Mouse (Mus musculus): ENCODE results near the gene Epo.

Gene Epo

DNA sequence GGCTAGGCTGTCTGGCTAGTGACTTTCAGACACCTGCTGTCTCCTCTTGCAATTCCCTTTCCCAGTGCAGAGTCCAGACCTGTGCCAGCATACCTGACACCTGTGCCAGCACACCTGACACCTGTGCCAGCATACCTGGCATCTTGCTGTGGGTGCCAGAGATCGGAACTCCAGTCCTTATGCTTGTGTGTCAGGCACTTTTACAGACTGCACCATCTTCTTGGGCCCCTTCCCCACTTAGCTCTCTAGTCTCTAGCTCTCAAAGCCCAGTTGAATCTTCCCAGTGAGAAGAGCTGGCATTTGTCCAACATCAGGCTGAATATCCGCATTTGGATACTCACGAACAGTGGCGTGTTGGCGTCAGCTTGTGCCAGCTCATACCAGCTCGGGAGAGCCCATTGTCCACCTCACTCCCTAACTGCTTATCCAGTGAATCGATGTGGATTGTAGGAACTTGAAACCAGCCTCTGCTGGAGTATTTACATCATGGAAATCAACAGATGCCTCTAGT, 6.3 kb upstream of the Epo start:
- DNase-seq (ENCODE audit: low spot score in 2 of 2), result peak in 1 of 2 experiments; percentile 80

DNA sequence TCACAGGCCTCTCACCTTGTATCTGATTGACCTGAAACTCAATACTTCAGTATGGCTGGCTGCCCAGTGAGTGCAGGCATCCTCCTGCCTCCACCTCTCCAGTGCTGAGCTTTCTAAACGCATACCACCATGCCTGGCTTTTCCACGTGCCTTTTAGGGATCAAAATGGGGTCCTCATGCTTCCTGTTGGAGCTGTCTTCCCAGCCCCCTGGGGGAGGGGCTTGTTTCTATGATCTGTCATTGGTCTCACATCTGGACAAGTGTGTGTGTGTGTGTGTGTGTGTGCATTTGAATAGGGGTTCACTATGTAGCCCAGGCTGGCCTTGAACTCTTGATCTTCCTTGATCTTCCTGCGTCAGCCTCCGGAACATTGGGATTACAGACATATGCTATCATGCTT, 4.4 kb upstream of the Epo start:
- DNase-seq (ENCODE audit: low spot score in 2 of 2), result no peak

DNA sequence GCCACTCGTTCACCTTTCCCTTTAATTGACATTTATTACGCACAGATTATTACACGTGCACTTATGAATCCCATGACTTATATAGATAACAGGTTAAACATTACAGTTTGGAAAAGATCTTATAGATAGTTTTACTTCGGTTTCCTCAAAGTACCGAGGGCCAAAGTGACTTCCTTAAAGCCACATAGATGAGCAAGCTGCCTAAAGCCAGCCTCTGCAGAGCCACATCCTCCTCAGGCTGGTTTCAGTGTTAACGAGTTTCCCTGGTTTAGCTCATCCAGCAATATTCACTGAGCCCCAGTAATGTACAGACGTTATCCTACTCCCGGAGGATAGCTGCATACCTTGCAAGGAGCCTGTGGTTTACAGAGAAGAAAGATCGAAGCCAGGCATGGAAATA, 2.3 kb upstream of the Epo start:
- no peak for DNase-seq (ENCODE audit: low spot score in 2 of 2)

DNA sequence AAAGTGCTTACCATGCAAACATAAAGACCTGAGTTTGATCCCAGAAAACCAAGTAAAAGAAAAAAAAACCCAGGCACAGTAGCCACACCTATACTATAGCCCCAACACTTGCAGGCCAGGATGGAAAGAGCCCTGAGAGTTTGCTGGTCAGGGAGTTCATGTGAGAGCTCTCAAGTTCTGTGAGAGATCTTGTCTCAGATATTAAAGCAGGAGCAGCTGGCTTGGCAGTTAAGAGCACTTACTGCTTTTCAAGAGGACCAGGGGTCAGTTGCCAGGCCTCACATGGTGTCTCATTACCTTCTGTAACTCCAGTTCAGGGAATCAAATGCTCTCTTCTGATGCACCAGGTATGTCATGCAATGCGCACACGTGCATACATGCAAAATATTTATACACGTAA, 1.7 kb upstream of the Epo start:
- no peak for DNase-seq (ENCODE audit: low spot score in 2 of 2)

DNA sequence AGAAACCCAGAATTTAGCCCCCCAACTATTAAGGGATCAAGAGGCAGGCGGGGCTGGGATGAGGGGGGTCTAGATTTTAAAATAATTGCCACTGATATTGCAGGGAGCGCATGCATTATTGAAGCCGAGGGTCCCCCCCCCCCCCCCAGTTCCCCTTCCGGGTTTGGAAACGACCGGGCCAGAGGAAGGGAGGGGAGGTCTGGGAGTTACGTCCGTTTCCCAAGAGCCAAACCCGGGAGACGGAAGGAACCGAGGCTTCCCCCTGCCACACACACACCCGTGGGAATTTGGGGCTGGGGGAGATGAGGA, 280 bp downstream of the Epo start:
- DNase-seq (ENCODE audit: low spot score in 2 of 2), result no peak

DNA sequence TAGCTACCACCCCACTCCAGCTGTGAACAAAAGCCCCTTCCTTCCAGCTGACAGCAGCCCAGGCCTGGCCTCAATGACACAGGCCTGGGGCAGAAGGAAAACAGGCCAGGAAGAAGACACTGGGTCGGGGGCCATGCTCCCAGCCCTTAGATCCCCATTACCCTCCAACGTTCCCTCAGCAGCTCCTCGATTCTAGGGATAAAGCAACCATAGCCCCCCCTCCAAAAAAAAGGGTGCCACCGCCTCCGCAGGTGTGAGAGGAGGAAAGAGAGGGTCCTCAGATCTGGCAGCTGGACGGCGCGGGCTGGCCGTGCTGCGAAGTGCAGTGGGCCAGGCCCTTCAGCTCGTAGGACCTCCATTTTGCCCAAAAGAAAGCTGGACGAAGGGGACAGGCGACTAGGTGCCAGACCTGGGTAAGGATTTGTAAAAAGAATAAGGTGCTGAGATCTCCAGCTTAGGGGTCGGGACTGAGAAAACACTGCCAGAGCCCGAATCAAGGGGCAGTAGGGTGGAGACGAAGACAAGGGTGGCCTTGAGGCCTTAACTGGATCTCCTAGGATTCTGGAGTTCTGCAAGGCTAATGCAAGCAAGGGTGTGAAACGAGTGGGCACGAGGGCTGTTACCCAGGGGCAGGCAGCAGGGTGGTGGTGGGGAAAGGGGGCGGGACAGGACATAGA, 773 bp downstream of the Epo start:
- DNase-seq (ENCODE audit: low spot score in 2 of 2), result peak in 1 of 2 experiments; percentile 50

DNA sequence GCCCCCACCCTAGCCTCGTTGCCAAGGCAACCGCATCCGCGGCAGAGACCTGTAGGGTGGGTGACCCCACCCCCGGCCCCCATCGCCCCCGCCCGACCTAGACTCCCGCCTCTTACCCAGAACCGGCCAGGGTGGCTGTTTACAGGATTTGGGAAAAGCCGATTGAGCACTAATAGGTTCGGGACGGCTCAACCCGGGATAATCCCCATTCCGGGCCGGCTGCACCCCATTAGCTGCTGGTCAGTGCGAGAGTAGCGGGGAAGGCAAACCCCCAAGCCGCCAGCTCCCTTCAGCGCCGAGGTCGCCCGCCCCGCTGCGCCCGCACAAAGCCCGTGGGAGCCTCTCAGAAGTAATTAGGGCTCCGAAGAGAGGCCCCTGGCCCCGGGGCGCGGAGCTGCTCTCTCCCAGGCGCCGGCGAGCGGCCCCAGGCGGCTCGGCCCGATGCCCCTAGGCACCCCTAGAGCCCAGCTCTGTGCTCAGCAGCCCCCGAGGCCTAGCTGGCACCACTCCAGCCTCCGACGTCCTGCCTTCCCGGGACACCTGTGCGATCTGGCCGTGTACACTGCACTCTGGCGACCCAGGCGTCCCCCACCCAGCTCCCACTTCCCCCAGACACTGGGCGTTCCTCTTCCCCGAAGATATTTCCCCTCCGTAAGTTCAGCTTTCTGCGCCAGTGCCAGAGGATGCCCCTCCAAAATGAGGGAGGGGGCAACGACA, 1.5 kb downstream of the Epo start:
- peak; percentile 76 to 80 for DNase-seq (ENCODE audit: low spot score in 2 of 2)

DNA sequence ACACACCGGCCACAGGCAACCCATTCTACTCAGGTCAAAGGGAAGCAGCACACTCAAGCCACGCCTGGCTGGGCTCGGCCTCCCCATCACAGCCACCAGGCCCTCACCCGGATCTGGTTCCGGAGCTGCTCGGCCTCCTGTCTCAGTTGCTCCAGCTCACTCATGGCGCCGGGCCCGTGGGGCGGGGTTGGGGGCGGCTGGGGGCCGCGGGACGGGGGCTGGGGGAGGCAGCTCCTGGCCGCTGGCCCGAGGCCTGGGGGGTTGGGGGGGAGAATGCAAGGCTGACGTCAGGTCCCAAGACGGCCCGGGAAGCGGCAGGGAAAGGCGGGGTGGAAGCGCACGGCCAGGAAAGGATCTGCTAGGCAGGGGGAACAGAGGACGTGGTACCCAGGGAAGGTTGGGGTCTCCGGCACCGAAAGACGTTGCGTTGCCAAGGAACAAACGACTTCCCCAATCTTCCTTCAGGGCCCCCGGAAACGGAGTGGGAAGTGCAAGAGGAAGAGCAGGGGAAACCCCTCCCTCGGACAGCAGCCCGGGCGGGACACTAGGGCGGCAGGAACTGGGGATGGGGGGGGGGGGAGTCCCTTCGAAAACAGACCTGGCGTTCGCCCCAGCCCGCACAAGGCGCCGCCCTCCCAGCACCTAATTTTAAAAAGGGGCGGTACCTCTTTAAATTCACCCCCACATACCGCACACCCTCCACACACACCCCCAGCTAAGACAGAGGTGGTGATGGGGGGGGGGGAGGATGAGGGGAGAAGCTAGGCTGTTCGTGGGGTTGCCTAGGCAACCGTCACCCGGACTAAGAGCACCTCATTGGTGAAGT, 2.2 kb downstream of the Epo start:
- peak; percentile 93 to 96 for DNase-seq (ENCODE audit: low spot score in 2 of 2)

DNA sequence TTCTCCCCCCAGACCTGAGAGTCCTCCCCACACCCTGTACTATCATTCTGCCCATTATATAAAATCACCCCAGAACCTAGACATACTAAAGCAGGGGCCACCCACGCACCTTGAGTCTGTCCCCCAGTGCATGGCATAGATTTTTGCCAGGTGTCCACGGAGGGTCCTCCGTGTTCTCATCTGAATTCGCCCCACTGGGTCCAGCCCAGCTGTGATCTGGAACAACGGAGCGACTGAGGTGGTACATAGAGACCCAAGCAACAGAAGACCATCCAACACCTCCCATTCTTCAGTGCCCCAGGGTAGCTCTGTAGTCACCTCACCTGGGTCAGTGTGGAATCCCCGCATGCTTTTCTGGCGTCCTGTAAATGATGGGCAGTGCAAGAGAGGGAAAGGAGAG, 3.0 kb downstream of the Epo start:
- DNase-seq (ENCODE audit: low spot score in 2 of 2), result no peak

DNA sequence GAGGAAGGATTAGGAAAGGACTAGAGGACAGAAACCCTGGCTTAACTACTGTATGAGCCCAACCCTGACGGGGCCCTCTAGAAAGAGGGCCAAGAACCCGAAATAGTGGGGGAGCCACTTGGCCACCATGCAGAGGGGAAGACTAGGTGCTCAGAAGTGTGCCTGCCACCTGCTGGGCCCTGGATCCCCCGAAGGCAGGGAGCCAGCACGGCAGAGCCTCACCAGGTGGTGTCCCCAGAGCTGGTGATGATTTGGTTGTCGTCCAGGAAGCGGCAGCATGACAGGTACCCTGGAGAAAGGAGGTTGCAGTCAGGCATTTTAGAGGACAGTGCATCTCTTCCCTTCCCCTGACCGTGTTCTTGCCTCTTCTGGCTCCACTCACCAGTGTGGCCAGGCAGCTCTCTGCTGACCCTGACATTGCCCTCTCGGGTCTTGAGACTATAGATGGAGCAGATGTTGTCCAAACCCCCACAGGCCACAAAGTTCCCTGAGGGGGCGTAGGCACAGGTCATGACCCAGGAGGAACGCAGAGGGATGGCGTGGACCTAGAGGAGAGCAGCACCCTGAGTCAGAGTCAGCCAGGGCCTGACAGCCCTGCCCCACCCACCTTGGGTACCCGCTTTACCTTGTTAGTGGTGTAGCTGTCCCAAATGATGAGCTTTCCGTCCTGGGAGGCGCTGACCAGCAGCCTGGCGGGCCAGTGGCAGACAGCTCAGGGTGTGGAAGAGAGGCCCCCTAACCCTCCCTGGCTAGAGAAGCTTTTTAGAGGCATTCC, 3.6 kb downstream of the Epo start:
- DNase-seq (ENCODE audit: low spot score in 2 of 2), result peak in 1 of 2 experiments; percentile 58

DNA sequence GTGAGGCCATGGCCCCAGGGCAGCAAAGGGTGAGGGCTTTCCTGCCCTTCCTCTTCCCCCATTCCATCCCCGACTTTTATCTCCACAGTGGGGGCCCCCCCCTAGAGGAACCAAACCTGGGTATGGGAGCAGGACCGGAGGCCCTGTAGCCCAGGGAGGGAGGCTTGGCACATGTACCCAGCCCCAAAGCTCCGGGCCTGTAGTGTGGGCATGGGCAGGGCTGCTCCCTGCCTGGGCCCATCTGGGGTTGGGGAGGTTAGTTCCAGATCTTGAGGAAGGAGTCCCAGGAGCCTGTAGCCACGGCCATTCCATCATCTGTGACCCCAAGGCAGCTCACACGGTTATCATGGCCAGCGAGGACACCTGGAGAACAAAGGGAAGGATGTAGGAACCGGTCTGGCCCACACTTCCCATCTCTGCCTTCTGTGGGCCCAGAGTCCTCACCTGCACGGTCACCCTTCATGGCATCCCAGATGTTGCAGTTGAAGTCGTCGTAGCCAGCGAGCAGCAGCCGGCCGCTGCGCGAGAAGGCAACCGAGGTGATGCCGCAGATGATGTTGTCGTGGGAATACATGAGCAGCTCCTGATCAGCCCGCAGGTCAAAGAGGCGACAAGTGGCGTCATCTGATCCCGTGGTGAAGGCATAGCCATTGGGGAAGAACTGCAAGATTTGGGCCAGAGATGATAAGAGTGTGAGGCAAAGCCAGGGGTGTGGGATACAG, 4.6 kb downstream of the Epo start:
- no peak for DNase-seq (ENCODE audit: low spot score in 2 of 2)

DNA sequence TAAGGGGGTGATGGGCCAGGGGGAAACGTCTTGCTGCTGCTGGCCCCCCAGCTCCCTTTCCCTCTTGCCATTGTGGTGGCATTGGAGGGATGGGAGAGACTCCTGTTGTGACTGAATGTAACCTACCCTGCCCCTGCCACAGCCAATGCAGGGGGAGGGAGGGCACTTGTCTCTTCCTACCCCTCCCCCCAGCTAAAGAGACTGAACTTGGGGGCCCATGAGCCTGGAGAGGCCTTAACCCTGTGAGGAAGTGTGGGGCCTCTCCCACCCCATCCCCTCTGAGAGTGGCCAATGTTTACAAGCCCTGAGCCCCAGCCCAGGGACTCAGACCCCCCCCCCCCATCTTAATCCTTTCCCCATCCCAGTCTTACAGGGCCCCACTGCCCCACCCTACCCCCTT, 5.6 kb downstream of the Epo start:
- peak in 1 of 2 experiments; percentile 27 for DNase-seq (ENCODE audit: low spot score in 2 of 2)

DNA sequence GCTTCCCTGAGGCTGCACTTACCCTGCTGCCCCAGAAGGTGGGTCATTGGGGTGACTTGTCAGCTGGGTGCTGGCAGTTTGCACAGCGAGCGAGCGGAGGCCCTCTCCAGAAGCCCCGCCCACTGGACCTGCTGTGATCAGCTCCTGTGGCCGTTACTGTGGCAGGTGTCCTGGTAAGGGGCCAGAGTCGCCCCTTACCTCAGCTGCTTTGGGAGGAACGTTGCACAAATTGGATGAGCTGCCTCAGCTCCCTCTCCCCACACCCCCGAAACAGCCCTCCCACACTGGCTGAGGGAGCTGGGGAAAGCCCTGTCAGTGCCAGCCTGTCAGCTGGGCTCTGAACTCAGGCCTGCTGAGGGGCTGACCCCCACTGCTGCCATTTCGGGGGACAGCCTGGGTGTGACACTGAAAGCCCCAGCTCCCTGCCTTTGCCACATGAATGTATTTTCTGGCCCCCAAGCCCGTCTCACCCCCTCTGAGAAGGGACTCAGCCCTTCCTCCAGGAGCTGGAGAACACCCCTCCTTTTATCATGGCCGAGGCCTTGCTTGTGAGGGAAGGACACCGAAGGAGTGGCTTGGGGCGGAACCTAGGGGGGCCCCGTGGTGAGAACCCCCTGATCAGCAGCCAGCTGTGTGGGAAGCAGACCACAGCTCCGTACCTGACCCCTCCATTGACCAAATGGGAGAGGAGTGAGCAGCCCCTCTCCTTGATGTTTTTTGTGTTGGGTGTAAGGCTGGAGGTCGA, 6.7 kb downstream of the Epo start:
- DNase-seq (ENCODE audit: low spot score in 2 of 2), result peak; percentile 59 to 72

DNA sequence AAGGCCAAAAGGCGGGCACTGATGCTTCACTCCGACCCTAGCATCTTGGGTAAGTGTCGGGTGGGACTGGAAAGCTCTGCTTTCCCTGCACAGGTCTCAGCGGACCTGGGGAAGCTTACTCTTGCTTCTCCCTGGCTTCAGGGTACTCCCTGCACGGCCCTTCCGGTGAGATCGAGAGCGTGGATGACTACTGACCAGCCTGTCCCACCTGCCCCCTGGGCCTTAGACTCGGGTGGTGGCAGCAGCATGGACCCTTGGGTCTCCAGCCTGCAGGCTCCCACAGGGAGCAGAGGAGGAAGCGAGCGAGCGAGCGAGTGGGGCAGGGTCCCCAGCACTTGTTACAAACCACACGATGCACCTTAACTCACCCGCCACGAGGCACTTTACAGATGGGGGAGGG, 7.5 kb downstream of the Epo start:
- DNase-seq (ENCODE audit: low spot score in 2 of 2), result peak in 1 of 2 experiments; percentile 25

DNA sequence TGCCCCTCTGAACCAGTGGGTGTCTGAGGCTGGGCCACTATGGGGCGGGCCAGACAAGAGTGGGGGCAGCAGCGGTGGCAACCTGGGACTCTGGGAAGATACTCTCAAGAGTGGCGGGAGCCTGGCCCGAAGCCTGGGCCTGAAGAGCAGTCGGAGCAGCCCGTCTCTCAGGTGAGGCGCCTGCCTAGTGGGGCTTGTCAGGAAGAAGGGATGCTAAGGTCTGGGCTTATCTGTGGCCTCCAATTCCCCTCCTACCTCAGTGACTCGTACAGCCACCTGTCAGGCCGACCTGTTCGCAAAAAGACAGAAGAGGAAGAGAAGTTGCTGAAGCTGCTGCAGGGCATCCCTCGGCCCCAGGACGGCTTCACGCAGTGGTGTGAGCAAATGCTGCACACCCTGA, 8.4 kb downstream of the Epo start:
- DNase-seq (ENCODE audit: low spot score in 2 of 2), result peak in 1 of 2 experiments; percentile 27

DNA sequence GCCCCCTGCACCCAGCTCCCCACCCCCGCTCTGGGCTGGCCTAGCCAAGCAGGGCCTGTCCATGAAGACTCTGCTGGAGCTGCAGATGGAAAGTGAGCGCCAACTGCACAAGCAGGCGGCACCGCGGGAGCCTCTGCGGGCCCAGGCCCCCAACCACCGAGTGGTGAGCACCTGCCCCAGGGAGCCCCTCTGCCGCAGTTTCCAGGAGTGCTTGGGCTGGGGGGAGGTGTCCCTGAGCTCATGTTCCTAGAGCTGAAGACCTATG, 8.9 kb downstream of the Epo start:
- DNase-seq (ENCODE audit: low spot score in 2 of 2), result peak in 1 of 2 experiments; percentile 40

DNA sequence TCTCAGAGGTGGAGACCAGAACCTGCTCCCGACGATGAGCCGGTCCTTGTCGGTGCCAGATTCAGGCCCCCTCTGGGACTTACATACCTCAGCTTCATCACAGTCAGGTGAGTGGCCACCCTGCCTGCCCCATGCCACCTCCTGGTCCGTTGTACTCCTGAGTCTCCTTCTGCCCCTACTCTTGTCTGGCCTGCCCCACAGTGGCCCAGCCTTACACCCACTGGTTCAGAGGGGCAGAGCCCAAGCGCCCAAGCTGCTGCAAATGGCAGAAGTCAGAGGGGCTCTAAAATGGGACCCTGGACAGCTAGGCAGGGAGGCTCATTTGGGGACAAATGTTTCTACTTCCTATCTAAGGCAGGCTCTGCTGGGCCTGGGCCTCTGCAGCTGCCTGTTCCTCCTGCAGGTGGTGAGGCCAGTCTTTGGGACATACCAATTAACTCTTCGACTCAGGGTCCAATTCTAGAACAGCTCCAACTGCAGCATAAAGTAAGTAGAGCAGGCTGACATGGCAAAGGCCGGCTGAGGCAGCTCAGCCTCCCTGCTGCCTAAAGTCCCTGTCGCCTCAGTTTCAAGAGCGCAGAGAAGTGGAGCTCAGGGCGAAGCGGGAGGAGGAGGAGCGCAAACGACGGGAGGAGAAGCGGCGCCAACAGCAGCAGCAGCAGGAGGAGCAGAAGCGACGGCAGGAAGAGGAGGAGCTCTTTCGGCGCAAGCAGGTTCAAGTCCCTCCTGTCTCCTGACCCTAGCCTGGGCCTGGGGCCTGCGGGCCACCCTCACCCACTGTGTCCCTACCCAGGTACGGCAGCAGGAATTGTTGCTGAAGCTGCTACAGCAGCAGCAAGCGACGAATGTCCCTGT, 9.4 kb downstream of the Epo start:
- DNase-seq (ENCODE audit: low spot score in 2 of 2), result peak in 1 of 2 experiments; percentile 25

DNA sequence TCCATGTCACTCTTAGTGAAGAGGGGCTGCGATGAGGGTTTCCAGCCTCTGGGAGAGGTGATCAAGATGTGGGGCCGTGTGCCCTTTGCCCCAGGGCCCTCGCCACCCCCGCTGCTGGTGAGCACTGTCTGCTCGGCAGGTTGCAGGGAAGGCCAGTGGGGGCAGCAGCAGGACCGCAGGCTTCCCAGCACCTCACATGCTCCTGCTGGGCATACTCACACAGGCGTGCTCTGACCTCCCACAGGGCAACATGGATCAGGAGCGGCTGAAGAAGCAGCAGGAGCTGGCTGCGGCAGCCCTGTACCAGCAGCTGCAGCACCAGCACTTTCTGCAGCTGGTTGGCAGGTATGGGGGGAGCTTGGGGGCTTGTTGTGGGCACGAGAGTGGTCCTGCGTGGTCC, 10.3 kb downstream of the Epo start:
- DNase-seq (ENCODE audit: low spot score in 2 of 2), result peak in 1 of 2 experiments; percentile 26

DNA sequence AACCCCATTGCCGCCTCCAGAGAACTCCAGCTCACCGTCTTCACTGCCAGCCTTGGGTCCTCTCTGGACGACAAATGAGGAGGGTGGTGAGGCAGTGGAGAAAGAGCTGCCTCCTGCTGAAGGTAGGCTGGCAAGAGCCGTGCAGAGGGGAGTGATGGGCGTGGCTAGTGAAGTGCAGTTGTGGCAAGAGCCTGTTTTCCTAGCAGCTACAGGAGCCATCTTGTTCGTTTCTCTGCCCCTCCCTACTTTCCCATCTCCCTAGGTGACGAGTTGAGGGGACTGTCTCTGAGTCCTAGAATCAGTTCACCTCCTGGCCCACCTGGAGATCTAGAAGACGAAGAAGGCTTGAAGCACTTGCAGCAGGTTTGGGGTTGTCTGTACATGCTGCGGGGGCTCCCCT, 11.2 kb downstream of the Epo start:
- DNase-seq (ENCODE audit: low spot score in 2 of 2), result no peak

All from right cerebral cortex, postnatal 10 days (tissue).